Comparison of ENCODE assay signal across 8 mouse cellular contexts in the genomic region with DNA sequence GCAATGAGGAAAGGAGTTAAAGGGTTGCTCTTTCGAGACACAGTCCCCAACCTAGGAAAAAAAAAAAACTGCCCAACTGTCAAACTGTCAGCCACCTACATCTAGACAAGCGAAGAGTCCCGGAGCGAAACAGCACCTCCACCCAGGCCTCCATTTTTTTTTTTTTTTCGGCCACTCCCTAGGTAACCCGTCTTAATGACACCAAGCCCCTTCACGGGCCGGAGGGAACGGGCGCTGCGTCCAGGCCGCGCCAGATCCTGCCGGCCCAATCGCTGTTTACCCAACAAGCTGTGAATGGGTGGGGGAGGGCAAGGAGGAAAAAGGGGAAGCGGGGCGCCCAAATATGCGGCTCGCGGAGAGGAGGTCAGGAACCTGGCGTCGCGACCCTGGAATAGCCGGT. TPM values are rescaled to one million over a fixed set of nuclear protein-coding genes. Genes with fewer than 3 reads are reported as not detected.
A peak's percentile ranks its signal among the peaks of the same experiment; 100 is the strongest.
DNase-seq lines count a peak whose midpoint lies in the region; ATAC-seq and TF ChIP-seq lines count a peak whose summit lies in the region.

No protein-coding gene starts in this region.

- H3K4me1 ChIP-seq in heart, embryonic 16.5 days (ENCODE audit: control insufficient read depth, insufficient read depth, low read length), result peaks cover 21% of the 10 kb centered on the region
- peaks cover 48% of the 10 kb centered on the region for H3K4me1 ChIP-seq in limb, embryonic 15.5 days
- H3K4me1 ChIP-seq in midbrain, postnatal 0 days (ENCODE audit: insufficient read depth, low read length), result peaks cover 22% of the 10 kb centered on the region

- no peaks in the 10 kb centered on the region for H3K9me3 ChIP-seq in heart, embryonic 16.5 days (replicated peaks; ENCODE audit: control insufficient read depth, low read length)
- no peaks in the 10 kb centered on the region for H3K9me3 ChIP-seq in limb, embryonic 15.5 days
- no peaks in the 10 kb centered on the region for H3K9me3 ChIP-seq in midbrain, postnatal 0 days (ENCODE audit: low read length)

- intact Hi-C loops in left cerebral cortex, postnatal 25 days (cut with DNase I), result no loop called here

- peak overlapping the region; percentile 90 for H3K9ac ChIP-seq in heart, embryonic 16.5 days (ENCODE audit: low read length)
- peak overlapping the region; percentile 86 for H3K9ac ChIP-seq in limb, embryonic 15.5 days
- peak overlapping the region; percentile 97 for H3K9ac ChIP-seq in midbrain, postnatal 0 days (replicated peaks; ENCODE audit: low read length, poor library complexity, severe bottlenecking)

- H3K27me3 ChIP-seq in heart, embryonic 16.5 days (ENCODE audit: control insufficient read depth, insufficient read depth, low read length), result no peaks in the 10 kb centered on the region
- no peaks in the 10 kb centered on the region for H3K27me3 ChIP-seq in limb, embryonic 15.5 days
- H3K27me3 ChIP-seq in midbrain, postnatal 0 days (ENCODE audit: insufficient read depth, low read length), result no peaks in the 10 kb centered on the region

- peaks cover 19% of the 10 kb centered on the region for H3K36me3 ChIP-seq in heart, embryonic 16.5 days (ENCODE audit: control insufficient read depth, insufficient read depth)
- peaks cover 26% of the 10 kb centered on the region for H3K36me3 ChIP-seq in limb, embryonic 15.5 days
- H3K36me3 ChIP-seq in midbrain, postnatal 0 days (ENCODE audit: insufficient read depth, low read length), result peaks cover 22% of the 10 kb centered on the region

- H3K27ac ChIP-seq in heart, embryonic 16.5 days (ENCODE audit: low read length), result peak overlapping the region; percentile 33; the same call in 1 of the 2 replicates
- H3K27ac ChIP-seq in limb, embryonic 15.5 days, result peak overlapping the region; percentile 71
- peak overlapping the region; percentile 62 for H3K27ac ChIP-seq in midbrain, postnatal 0 days (ENCODE audit: low read depth, low read length)

- peak; percentile 32 for DNase-seq in adrenal gland, postnatal 25 days
- DNase-seq in adrenal gland, adult 8-10 months, result no peak
- peak; percentile 50 for DNase-seq in NIH3T3 (ENCODE audit: low read depth)
- DNase-seq in midbrain, postnatal 0 days (ENCODE audit: low spot score), result no peak
- no peak for DNase-seq in left cerebral cortex, postnatal 25 days (ENCODE audit: low spot score in 2 of 2)
- no peak for DNase-seq in cerebellum, postnatal 25 days

- peak overlapping the region; percentile 89 for H3K4me3 ChIP-seq in heart, embryonic 16.5 days (ENCODE audit: low read length)
- peak overlapping the region; percentile 94 for H3K4me3 ChIP-seq in limb, embryonic 15.5 days
- H3K4me3 ChIP-seq in midbrain, postnatal 0 days (ENCODE audit: low read depth, low read length), result peak overlapping the region; percentile 94

- ATAC-seq in heart, embryonic 16.5 days (replicated peaks; ENCODE audit: extremely low read depth, insufficient read depth, low FRiP score), result no peak
- no peak for ATAC-seq in limb, embryonic 15.5 days (ENCODE audit: insufficient number of reproducible peaks, low FRiP score, low TSS enrichment, low read depth)
- ATAC-seq in midbrain, postnatal 0 days (ENCODE audit: low FRiP score), result peak; percentile 0; the same call in 1 of the 2 replicates

- H3K4me2 ChIP-seq in heart, embryonic 16.5 days (ENCODE audit: low read depth, low read length), result peak overlapping the region; percentile 86
- H3K4me2 ChIP-seq in limb, embryonic 15.5 days, result peak overlapping the region; percentile 94
- H3K4me2 ChIP-seq in midbrain, postnatal 0 days (ENCODE audit: low read depth, low read length, poor library complexity, severe bottlenecking), result peak overlapping the region; percentile 89

- WGBS in heart, embryonic 16.5 days, result 1% methylated on average over 24 of the region's 24 CpGs
- 1% methylated on average over 23 of the region's 24 CpGs for WGBS in limb, embryonic 15.5 days
- WGBS in midbrain, postnatal 0 days, result 4% methylated on average over 24 of the region's 24 CpGs

- no peak for TF ChIP-seq CTCF in midbrain, postnatal 0 days (IDR thresholded peaks at IDR 0.05)

RNA-seq across cellular contexts. Expression of gene Atp6v0b, which starts 0.5 kb away (rescaled TPM):
- 231 and 241 TPM in 2 replicates for total RNA-seq in adrenal gland, postnatal 25 days (2021)
- total RNA-seq in adrenal gland, adult 8-10 months (2022), result 100 to 1,000 TPM; 234 to 264 (median 239) TPM
- polyA plus RNA-seq in heart, embryonic 16.5 days (2015; fragmentation: Nextera tagmentation; extraction: Ambion mirVana), result 229 and 244 TPM in 2 replicates
- 229 and 243 TPM in 2 replicates for polyA plus RNA-seq in limb, embryonic 15.5 days (2015; fragmentation: Nextera tagmentation; extraction: Ambion mirVana)
- 607 and 625 TPM in 2 replicates for total RNA-seq in midbrain, postnatal 0 days (2014; rRNA removed)
- polyA plus RNA-seq in midbrain, postnatal 0 days (2015; fragmentation: Nextera tagmentation; extraction: Ambion mirVana), result 667 and 754 TPM in 2 replicates
- total RNA-seq in left cerebral cortex, postnatal 25 days (2021), result 100 to 1,000 TPM; 460 to 484 TPM

RNA-seq across cellular contexts. Expression of gene B4galt2, which starts 3.4 kb away (rescaled TPM):
- total RNA-seq in adrenal gland, postnatal 25 days (2021), result 12.6 and 18.6 TPM in 2 replicates
- total RNA-seq in adrenal gland, adult 8-10 months (2022), result 10 to 100 TPM; 13.8 to 23.0 (median 19.7) TPM
- polyA plus RNA-seq in heart, embryonic 16.5 days (2015; fragmentation: Nextera tagmentation; extraction: Ambion mirVana), result 8.6 and 9.5 TPM in 2 replicates
- 23.1 and 27.6 TPM in 2 replicates for polyA plus RNA-seq in limb, embryonic 15.5 days (2015; fragmentation: Nextera tagmentation; extraction: Ambion mirVana)
- 238 and 337 TPM in 2 replicates for total RNA-seq in midbrain, postnatal 0 days (2014; rRNA removed)
- 86.8 and 92.9 TPM in 2 replicates for polyA plus RNA-seq in midbrain, postnatal 0 days (2015; fragmentation: Nextera tagmentation; extraction: Ambion mirVana)
- total RNA-seq in left cerebral cortex, postnatal 25 days (2021), result 100 to 1,000 TPM; 107 to 116 TPM

RNA-seq across cellular contexts. Expression of gene Dph2, which starts 5.2 kb away (rescaled TPM):
- 10.6 and 14.2 TPM in 2 replicates for total RNA-seq in adrenal gland, postnatal 25 days (2021)
- 10 to 100 TPM in 3 of 4 experiments, 1 to 10 TPM in 1; 8.7 to 13.8 (median 11.2) TPM for total RNA-seq in adrenal gland, adult 8-10 months (2022)
- 12.5 and 15.1 TPM in 2 replicates for polyA plus RNA-seq in heart, embryonic 16.5 days (2015; fragmentation: Nextera tagmentation; extraction: Ambion mirVana)
- polyA plus RNA-seq in limb, embryonic 15.5 days (2015; fragmentation: Nextera tagmentation; extraction: Ambion mirVana), result 16.2 and 16.8 TPM in 2 replicates
- total RNA-seq in midbrain, postnatal 0 days (2014; rRNA removed), result 13.8 and 23.3 TPM in 2 replicates
- polyA plus RNA-seq in midbrain, postnatal 0 days (2015; fragmentation: Nextera tagmentation; extraction: Ambion mirVana), result 13.3 and 15.9 TPM in 2 replicates
- 10 to 100 TPM in 1 of 2 experiments, 1 to 10 TPM in 1; 9.6 to 10.5 TPM for total RNA-seq in left cerebral cortex, postnatal 25 days (2021)

RNA-seq across cellular contexts. Expression of gene Ccdc24, which starts 14.3 kb away (rescaled TPM):
- 0.79 TPM in 1 of 2 replicates, not detected in the other for total RNA-seq in adrenal gland, postnatal 25 days (2021)
- total RNA-seq in adrenal gland, adult 8-10 months (2022), result 1 to 10 TPM; 1.1 to 1.8 (median 1.5) TPM
- polyA plus RNA-seq in heart, embryonic 16.5 days (2015; fragmentation: Nextera tagmentation; extraction: Ambion mirVana), result 0.51 and 0.55 TPM in 2 replicates
- polyA plus RNA-seq in limb, embryonic 15.5 days (2015; fragmentation: Nextera tagmentation; extraction: Ambion mirVana), result 0.66 and 1.2 TPM in 2 replicates
- 2.0 and 9.0 TPM in 2 replicates for total RNA-seq in midbrain, postnatal 0 days (2014; rRNA removed)
- 1.2 and 1.4 TPM in 2 replicates for polyA plus RNA-seq in midbrain, postnatal 0 days (2015; fragmentation: Nextera tagmentation; extraction: Ambion mirVana)
- total RNA-seq in left cerebral cortex, postnatal 25 days (2021), result 1 to 10 TPM; 1.3 to 1.4 TPM

RNA-seq across cellular contexts. Expression of gene Ipo13, which starts 28.2 kb away (rescaled TPM):
- 41.5 and 48.5 TPM in 2 replicates for total RNA-seq in adrenal gland, postnatal 25 days (2021)
- total RNA-seq in adrenal gland, adult 8-10 months (2022), result 10 to 100 TPM; 41.5 to 67.2 (median 54.8) TPM
- polyA plus RNA-seq in heart, embryonic 16.5 days (2015; fragmentation: Nextera tagmentation; extraction: Ambion mirVana), result 43.7 and 49.4 TPM in 2 replicates
- 39.0 and 41.1 TPM in 2 replicates for polyA plus RNA-seq in limb, embryonic 15.5 days (2015; fragmentation: Nextera tagmentation; extraction: Ambion mirVana)
- 30.8 and 39.9 TPM in 2 replicates for total RNA-seq in midbrain, postnatal 0 days (2014; rRNA removed)
- polyA plus RNA-seq in midbrain, postnatal 0 days (2015; fragmentation: Nextera tagmentation; extraction: Ambion mirVana), result 46.0 and 52.4 TPM in 2 replicates
- total RNA-seq in left cerebral cortex, postnatal 25 days (2021), result 100 to 1,000 TPM; 108 to 116 TPM

Comparison
In these comparisons a context has a peak if more than half of its experiments do, and no peak if none do; other contexts are left out.
1. DNase-seq: peak in adrenal gland, postnatal 25 days (single experiment) and NIH3T3 (single experiment); none in adrenal gland, adult 8-10 months (single experiment), midbrain, postnatal 0 days (single experiment), left cerebral cortex, postnatal 25 days (0 of 2) and cerebellum, postnatal 25 days (0 of 2).
2. Peak in every context shown above with its lines, with median percentiles within 50 percentile points of each other: H3K27ac ChIP-seq, H3K4me2 ChIP-seq, H3K4me3 ChIP-seq and H3K9ac ChIP-seq.